Mouse (Mus musculus): Measurements from ENCODE around the gene Ap1ar.

DNA sequence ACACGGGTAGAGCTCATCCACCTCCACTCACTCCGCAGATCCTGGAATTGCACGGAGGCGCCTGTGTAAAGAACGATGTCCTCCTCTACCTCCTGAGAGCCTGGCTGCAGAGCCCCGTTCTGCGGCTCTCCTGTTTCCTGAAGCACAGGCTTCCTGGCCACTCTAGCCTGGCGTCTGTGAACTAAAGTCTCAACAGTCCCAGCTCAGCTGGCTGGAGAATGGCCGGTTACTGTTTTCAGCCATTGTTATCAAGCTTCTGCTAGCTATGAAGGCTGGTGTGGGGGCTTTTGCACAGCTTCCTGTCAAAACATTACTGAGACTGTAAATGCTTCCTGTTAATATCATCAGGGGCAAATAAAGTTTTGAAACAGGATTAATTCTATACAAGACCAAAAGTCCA, 34.3 kb upstream of the Ap1ar start:
- TF ChIP-seq POLR2A (IDR thresholded peaks at IDR 0.05; ENCODE audit: borderline replicate concordance, low read depth, low read length) (no peak), CTCF (IDR thresholded peaks at IDR 0.05; ENCODE audit: low read depth, low read length) (no peak)

Data from bone marrow macrophage, adult 2 months (primary cell).